Mouse (Mus musculus): ENCODE results near the gene Wasf3. TPM values are rescaled to one million over a fixed set of nuclear protein-coding genes. Genes with fewer than 3 reads are reported as not detected.

Wasf3 gene
- polyA plus RNA-seq, 1 experiment from 2014 or later: not detected

DNA sequence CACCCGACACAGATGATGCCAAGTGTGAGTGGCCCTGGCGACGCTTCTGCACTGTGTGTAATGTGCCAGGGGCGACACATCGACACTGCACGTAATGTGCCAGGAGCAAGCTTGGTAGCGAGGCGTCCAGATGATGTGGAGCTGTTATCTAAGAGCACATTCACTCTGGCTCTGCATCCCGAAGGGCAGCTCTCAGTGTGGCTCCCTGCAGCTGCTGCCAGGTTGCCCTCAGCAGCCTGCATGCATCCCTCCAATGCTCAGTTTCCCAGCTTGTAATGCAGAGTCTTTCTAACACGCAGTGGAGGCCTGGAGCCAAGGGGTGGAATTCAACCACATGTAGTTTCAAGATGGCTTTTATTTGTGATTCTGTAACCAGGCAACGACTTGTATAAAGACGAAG is 30.4 kb downstream of the Wasf3 start:
- TF ChIP-seq CTCF (IDR thresholded peaks at IDR 0.05; ENCODE audit: low read depth) (no peak), EP300 (IDR thresholded peaks at IDR 0.05; ENCODE audit: low read depth) (no peak)
- H3K4me3 ChIP-seq (ENCODE audit: low read depth, low read length): no peak overlapping the region

DNA sequence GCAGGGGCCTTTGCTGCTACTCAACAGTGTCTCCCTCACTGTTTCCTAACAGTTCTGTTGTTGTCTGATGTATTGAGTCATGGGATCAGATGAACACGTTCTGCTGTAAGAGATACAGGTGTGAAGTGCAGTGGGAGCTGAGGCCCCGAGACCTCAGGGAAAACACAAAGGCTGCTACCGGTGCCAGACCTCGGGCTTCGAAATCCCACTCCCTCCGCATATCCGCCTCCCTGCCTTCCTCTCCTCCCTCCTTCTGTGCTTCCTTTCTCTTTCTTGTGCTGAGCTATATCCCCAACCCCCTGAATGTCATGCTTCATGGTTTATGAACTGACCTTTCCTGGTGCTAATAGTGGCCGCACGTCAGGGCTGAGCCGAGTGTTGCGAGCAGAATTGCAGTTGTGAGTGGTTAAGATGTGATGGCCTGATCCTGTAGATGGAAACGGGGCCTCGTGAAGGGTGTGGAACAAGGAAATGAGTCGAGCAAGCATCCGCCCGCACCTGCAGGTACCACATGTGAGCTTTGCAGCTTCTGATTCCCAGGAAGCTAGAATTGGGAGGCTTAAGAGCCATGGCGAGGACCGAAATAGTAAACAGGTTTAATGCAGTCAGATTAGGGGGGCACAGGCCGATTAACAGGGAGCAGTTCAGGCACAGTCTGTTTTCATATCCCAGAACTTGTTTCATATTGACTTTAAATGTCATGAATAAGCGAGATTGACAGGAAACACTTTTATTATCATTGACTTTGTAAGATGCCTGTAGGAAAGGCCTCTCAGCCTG is 31.7 kb downstream of the Wasf3 start:
- Histone ChIP-seq H3K4me2 (ENCODE audit: low read depth, low read length) (no peak overlapping the region), H3K9me3 (ENCODE audit: low read length) (no peaks in the 10 kb centered on the region), H3K36me3 (replicated peaks; ENCODE audit: insufficient read depth, low read length) (no peaks in the 10 kb centered on the region), H3K9ac (replicated peaks) (no peak overlapping the region), H3K27ac (ENCODE audit: low read depth) (no peak overlapping the region), H3K4me3 (ENCODE audit: low read depth, low read length) (no peak overlapping the region), H3K4me1 (ENCODE audit: insufficient read depth) (no peaks in the 10 kb centered on the region), H3K27me3 (ENCODE audit: insufficient read depth, low read length) (no peaks in the 10 kb centered on the region)
- WGBS (ENCODE audit: insufficient replicate concordance): 74% methylated on average over 20 of the region's 20 CpGs
- ATAC-seq: no peak
- no peak for DNase-seq
- TF ChIP-seq CTCF (IDR thresholded peaks at IDR 0.05; ENCODE audit: low read depth): no peak
- no peak for TF ChIP-seq EP300 (IDR thresholded peaks at IDR 0.05; ENCODE audit: low read depth)

More for the DNA sequence above, 30.4 kb downstream of the Wasf3 start:
- no peaks in the 10 kb centered on the region for H3K4me1 ChIP-seq (ENCODE audit: insufficient read depth)
- no peaks in the 10 kb centered on the region for H3K9me3 ChIP-seq (ENCODE audit: low read length)
- ATAC-seq (no peak), DNase-seq (no peak)
- no peaks in the 10 kb centered on the region for H3K27me3 ChIP-seq (ENCODE audit: insufficient read depth, low read length)
- 75% methylated on average over 12 of the region's 12 CpGs for WGBS (ENCODE audit: insufficient replicate concordance)
- no peak overlapping the region for H3K4me2 ChIP-seq (ENCODE audit: low read depth, low read length)
- no peaks in the 10 kb centered on the region for H3K36me3 ChIP-seq (replicated peaks; ENCODE audit: insufficient read depth, low read length)
- H3K27ac ChIP-seq (ENCODE audit: low read depth): no peak overlapping the region
- no peak overlapping the region for H3K9ac ChIP-seq (replicated peaks)

DNA sequence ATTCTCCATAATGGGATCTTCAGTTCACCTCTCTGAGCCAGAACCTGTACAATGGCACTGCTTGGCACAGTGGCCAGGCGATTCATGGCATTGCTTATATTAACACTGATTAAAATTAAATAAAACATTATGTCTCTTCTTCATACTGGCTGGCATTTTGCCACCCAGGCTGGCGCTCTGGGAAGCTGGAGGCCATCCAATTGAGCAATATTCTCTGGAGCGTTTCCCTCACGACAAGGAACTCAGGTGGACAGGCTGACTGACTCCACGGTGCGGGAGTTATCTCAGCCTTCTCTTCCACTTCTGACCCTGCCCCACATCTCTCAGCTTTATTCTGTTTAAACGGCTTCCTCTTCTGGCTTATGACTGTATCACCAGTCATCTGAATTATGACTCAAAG is 33.3 kb downstream of the Wasf3 start:
- H3K9me3 ChIP-seq (ENCODE audit: low read length): no peaks in the 10 kb centered on the region
- 75% methylated on average over 7 of the region's 7 CpGs for WGBS (ENCODE audit: insufficient replicate concordance)
- H3K27ac ChIP-seq (ENCODE audit: low read depth): no peak overlapping the region
- H3K4me3 ChIP-seq (ENCODE audit: low read depth, low read length): no peak overlapping the region
- H3K27me3 ChIP-seq (ENCODE audit: insufficient read depth, low read length): no peaks in the 10 kb centered on the region
- H3K4me1 ChIP-seq (ENCODE audit: insufficient read depth): no peaks in the 10 kb centered on the region
- no peak overlapping the region for H3K4me2 ChIP-seq (ENCODE audit: low read depth, low read length)
- DNase-seq (no peak), ATAC-seq (no peak)
- no peaks in the 10 kb centered on the region for H3K36me3 ChIP-seq (replicated peaks; ENCODE audit: insufficient read depth, low read length)
- TF ChIP-seq CTCF (IDR thresholded peaks at IDR 0.05; ENCODE audit: low read depth): no peak
- no peak for TF ChIP-seq EP300 (IDR thresholded peaks at IDR 0.05; ENCODE audit: low read depth)
- no peak overlapping the region for H3K9ac ChIP-seq (replicated peaks)

DNA sequence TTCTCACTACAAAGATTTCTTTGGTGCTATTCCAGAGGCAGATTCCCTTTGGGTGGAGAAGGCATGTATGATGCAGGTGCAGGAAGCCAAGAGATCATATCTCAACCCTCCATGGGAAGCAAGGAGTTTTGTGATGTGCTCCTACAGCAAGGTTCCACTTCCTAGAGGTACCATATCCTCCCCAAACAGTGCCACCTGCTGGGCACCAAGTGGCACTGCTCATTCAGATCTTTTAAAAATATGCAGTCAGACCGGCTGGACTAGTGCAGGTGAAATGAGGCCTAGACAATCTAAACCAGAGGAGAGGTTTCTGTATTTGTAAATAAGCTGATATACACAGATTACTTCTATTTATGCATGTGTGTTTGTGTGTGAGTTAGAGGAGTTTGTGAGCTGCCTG is 35.3 kb downstream of the Wasf3 start:
- H3K4me2 ChIP-seq (ENCODE audit: low read depth, low read length): no peak overlapping the region
- no peak for ATAC-seq
- no peaks in the 10 kb centered on the region for H3K27me3 ChIP-seq (ENCODE audit: insufficient read depth, low read length)
- peak; percentile 33 for DNase-seq
- no peaks in the 10 kb centered on the region for H3K4me1 ChIP-seq (ENCODE audit: insufficient read depth)
- H3K9me3 ChIP-seq (ENCODE audit: low read length): no peaks in the 10 kb centered on the region
- no peak overlapping the region for H3K4me3 ChIP-seq (ENCODE audit: low read depth, low read length)
- H3K36me3 ChIP-seq (replicated peaks; ENCODE audit: insufficient read depth, low read length): no peaks in the 10 kb centered on the region
- TF ChIP-seq CTCF (IDR thresholded peaks at IDR 0.05; ENCODE audit: low read depth): peak; percentile 82
- TF ChIP-seq EP300 (IDR thresholded peaks at IDR 0.05; ENCODE audit: low read depth): no peak
- no peak overlapping the region for H3K27ac ChIP-seq (ENCODE audit: low read depth)
- H3K9ac ChIP-seq (replicated peaks): no peak overlapping the region
- WGBS (ENCODE audit: insufficient replicate concordance): 50% methylated on average over 1 of the region's 1 CpGs

DNA sequence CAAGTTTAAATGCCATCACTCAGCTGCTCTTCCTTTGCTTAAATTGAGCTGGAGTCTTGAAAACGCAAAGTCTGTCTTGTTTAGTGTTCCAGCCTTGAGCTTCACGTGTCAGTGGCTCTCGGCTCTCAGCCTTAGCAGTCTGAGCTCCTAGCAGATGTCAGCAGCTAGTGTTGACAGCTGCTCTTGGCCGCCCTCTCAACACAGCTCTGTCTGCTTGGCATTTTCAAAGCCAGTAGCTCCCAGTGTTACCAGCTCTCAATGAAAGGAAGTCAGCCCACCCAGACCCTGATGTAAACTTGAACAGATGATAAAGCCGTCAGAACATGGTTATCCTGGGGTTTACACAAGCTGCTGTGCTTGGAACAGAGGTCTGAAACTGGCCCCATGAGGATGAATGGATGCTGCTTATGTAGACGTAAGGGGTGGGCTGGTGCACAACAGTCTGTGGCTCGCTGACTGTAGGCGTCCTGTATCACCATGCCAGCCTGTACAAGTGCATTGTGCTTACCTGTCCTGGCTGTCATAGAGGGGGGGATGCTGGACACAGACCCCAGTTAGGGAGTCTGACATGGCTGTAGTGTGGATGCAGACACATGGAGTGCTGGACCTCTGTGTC is 40.0 kb downstream of the Wasf3 start:
- H3K4me3 ChIP-seq (ENCODE audit: low read depth, low read length): no peak overlapping the region
- no peak for TF ChIP-seq CTCF (IDR thresholded peaks at IDR 0.05; ENCODE audit: low read depth)
- no peak for TF ChIP-seq EP300 (IDR thresholded peaks at IDR 0.05; ENCODE audit: low read depth)
- no peaks in the 10 kb centered on the region for H3K36me3 ChIP-seq (replicated peaks; ENCODE audit: insufficient read depth, low read length)
- no peaks in the 10 kb centered on the region for H3K27me3 ChIP-seq (ENCODE audit: insufficient read depth, low read length)
- no peak overlapping the region for H3K27ac ChIP-seq (ENCODE audit: low read depth)
- no peak for DNase-seq
- 64% methylated on average over 8 of the region's 8 CpGs for WGBS (ENCODE audit: insufficient replicate concordance)
- no peak overlapping the region for H3K4me2 ChIP-seq (ENCODE audit: low read depth, low read length)
- H3K9ac ChIP-seq (replicated peaks): no peak overlapping the region
- ATAC-seq: no peak
- H3K4me1 ChIP-seq (ENCODE audit: insufficient read depth): no peaks in the 10 kb centered on the region
- H3K9me3 ChIP-seq (ENCODE audit: low read length): no peaks in the 10 kb centered on the region

DNA sequence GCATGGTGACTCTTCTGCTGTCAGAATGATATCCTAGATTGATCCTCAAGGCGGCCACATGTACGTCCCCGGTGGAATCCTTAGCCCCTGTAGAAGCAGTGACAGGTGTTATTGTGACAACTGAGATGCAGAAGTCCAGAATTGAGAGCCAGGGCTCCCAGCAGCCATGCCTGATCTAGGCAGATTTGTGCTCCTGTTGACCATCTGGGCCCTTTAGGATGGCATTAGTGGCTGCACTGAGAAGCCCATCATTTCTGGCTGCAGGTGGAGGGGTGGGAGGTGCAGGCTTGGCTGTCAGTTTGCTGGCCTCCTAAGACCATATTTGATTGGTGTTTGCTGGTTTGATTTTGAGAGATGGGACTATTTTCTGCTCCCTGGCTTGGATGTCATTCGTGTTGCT is 40.9 kb downstream of the Wasf3 start:
- Histone ChIP-seq H3K9ac (replicated peaks) (no peak overlapping the region), H3K4me3 (ENCODE audit: low read depth, low read length) (no peak overlapping the region), H3K4me2 (ENCODE audit: low read depth, low read length) (no peak overlapping the region), H3K4me1 (ENCODE audit: insufficient read depth) (no peaks in the 10 kb centered on the region), H3K27me3 (ENCODE audit: insufficient read depth, low read length) (no peaks in the 10 kb centered on the region), H3K36me3 (replicated peaks; ENCODE audit: insufficient read depth, low read length) (no peaks in the 10 kb centered on the region), H3K9me3 (ENCODE audit: low read length) (no peaks in the 10 kb centered on the region), H3K27ac (ENCODE audit: low read depth) (no peak overlapping the region)
- DNase-seq: no peak
- WGBS (ENCODE audit: insufficient replicate concordance): 78% methylated on average over 4 of the region's 4 CpGs
- TF ChIP-seq CTCF (IDR thresholded peaks at IDR 0.05; ENCODE audit: low read depth) (no peak), EP300 (IDR thresholded peaks at IDR 0.05; ENCODE audit: low read depth) (no peak)
- ATAC-seq: no peak

Measured in liver, postnatal 0 days (tissue).